Mouse (Mus musculus): Measurements from ENCODE around the gene Ndufa3.
"Not testable (repeated sequence)": the region's sequence is repeated elsewhere in the genome, so short reads cannot be mapped to it uniquely, and the experiment has no call there.

The Ndufa3 gene

DNA sequence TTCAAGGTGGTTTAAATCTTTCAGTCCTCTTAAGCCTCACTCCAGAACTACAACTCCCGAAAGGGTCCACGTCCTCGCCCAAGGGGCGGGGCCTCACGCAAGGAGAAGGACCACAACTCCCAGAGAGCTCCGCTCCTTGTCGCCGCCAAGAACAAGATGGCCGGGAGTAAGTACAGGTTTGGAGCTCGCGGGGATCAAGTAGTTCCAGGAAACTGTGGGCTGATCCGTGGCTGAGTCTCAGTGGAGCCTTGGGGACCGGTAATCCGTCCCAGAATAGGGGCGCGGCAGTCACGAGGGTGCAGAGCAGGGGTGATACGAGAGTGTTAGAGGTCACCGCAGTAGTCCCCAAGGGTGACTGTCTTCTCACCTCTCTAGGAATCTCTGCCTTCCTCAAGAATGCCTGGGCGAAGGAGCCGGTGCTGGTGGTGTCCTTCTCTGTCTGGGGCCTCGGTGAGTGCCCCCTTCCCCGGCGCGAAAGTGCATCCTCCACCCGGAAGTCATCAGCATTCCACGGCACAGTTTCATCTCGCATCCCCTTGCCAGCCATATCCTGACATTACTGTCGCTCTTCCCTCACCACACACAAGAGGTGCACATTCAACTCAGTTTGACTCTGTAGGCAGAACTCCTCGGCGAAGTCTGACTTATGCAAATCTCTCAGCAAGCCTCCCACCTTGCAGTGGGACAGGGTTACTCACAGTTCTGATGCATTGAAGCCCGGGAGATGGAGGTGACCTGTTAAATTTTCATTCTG lies at the start of gene Ndufa3:
Gene Ndufa3 (plus strand): TSS at position 132 of the 754 bp plus-strand sequence.
- DNase-seq (ENCODE audit: extremely low read depth, low read depth, low spot score) = peak; percentile 72

DNA sequence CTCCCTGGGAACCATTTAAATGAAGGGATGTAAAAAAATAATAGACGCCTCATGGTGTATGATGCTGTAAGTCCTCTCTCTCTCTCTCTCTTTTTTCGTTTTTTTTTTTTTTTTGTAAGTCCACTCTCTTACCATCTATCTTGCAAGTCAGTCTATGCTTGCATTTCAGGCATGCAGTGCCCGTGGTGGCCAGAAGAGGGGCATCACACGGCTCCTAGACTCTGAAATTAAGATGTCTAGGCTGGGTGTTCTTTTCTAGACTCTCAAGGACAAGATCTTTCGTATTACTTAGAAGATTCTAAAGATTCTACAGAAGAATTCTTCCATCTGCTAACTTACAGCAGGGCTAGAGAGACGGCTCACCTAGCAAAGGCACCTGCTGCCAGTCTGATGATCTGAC lies 47.4 kb upstream of the Ndufa3 start:
- no peak for DNase-seq (ENCODE audit: extremely low read depth, low read depth, low spot score)

DNA sequence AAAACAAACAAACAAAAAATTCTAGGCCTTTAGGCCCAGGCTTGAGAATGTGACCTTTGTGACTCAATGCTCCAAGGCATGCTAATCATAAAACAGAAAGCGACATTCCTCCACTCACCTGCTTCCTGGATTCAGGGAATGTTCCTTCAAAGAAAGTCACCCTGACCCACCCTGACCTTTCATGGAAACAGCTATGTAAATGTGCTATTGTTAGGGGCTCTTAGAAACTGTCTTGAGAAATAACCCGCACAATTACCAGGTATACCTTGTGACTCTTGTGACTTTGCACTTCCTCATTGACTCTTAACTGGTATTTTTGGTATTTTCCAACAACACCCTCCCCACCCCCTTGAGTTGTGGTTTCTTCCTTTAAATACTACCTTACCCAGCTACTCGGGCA lies 46.6 kb upstream of the Ndufa3 start:
- DNase-seq (ENCODE audit: extremely low read depth, low read depth, low spot score) = not testable (repeated sequence)

DNA sequence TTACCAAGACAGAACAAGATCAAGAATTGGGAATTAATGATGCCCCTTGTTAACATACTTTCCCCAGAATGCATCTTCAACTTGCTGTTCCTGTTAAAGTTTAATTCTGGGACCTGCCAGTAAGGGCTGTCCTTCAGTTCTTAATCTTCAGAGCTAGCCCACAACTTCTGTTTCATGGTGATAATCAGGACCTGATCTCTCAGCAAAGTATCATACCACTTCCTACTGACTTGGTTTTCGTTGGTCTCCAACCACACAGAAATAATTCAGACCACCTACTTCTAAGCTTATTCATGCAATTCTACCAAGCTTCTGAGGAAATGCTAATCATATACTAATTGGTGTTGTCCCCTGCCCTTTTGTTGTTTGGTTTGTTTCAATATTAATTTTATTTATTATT lies 45.3 kb upstream of the Ndufa3 start:
- DNase-seq (ENCODE audit: extremely low read depth, low read depth, low spot score) = no peak

DNA sequence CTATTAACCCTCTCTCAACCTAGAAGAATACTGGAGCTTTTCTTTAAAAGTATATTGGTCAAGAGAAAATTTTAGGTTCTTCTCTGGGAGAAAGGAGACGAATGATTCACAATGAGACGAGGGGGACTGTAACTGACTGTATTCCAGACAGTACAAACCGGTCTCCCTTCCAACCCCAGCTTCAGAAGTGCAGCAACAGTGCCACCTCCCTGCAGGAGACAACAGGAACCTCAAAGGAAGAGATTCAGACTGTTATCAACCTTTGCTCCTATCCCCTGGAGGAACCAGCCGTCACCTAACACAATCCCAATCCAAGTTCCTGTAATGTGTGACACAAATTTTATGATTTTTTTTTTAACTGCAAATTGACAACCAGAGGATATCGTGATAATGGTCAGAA lies 43.0 kb upstream of the Ndufa3 start:
- DNase-seq (ENCODE audit: extremely low read depth, low read depth, low spot score) = no peak

DNA sequence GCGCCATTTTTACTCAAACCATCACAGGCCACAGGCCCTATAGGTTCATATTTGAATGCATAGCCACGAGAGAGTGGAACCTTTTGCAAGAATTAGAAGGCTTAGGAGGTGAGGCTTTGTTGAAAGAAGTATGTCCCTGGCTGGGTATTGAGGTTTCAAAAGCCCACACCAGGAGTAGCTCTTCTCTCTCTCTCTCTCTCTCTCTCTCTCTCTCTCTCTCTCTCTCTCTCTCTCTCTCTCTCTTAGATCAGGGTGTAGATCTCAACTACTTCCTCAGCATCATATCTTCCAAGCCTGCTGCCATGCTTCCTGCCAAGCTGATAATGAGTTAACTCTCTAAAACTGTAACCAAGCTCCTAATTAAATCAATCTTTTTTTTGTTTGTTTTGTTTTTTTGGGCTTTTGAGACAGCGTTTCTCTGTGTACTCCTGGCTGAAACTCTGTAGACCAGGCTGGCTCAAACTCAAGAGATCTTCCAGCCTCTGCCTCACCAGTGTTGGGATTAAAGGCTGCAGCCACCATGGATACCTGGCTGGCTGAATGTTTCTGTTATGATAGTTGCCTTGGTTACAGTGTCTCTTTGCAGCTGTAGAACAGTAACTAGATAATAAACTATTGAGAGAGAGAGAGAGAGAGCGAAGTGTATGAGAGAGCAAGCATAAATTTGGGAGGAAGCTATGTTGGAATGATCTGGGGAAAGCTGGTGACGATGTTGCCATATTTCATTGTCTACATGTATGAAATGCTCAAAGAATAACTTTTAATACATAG lies 40.6 kb upstream of the Ndufa3 start:
- DNase-seq (ENCODE audit: extremely low read depth, low read depth, low spot score) = no peak

DNA sequence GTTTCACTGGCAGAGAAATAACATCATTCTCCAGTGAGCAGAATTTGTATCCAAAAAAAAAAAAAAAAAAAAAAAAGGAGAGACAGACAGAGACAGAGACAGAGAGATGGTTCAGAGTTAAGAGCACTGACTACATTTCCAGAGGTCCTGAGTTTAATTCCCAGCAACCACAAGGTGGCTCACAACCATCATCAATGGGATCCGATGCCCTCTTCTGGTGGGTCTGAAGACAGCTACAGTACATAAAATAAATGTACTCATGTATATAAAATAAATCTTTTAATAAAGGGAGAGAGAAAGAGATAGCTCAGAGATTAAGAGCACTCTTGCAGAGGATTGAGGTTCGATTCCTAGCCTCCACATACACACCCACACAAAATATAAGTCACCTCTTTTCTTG lies 39.0 kb upstream of the Ndufa3 start:
- DNase-seq (ENCODE audit: extremely low read depth, low read depth, low spot score) = no peak

DNA sequence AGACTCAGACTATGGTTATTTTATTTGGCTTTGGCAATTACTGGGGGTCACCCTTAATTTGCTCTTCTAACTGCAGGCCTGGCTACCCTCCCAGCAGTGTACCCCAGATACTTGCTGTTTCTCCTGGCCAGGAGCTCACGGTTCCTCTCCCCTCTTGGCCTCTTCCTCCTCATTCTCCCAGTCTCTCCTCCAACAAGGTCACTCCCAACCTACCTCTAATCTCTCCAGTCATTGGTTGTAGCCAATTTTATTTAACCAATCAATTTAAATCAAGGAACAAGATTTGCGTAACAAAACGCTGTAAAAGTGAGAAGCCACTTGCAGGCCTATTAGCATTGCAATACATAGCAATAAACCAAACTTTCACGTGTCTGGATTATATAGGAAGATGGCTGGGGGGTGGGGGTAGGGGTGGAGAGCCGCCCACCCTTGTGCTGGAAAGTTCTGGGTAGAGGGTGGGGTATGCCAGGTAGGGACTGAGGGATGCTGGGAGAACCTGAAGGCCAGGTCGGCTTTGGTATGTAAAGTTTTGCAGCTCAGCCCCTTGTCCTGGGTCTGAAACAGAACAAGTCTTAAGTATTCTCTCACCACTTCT lies 38.1 kb upstream of the Ndufa3 start:
- DNase-seq (ENCODE audit: extremely low read depth, low read depth, low spot score) = no peak

DNA sequence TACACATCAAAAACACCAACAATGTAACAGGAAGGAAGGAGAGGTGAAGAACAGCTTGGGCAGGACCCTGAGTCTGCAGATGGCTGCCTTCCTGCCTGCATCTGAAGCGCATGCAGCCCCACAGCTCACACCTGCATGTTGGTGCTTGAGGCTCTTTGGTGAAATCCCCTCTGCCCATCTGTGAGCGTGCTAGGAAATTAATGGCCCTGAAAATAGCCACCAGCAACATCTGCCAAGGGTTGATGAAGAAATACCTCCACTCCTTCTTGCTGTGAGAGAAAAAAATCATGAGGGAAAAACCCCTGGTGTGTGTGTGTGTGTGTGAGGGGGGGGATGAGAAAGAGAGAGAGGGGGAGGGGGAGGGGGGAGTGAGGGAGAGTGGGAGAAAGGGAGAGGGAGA lies 37.1 kb upstream of the Ndufa3 start:
- DNase-seq (ENCODE audit: extremely low read depth, low read depth, low spot score) = no peak

DNA sequence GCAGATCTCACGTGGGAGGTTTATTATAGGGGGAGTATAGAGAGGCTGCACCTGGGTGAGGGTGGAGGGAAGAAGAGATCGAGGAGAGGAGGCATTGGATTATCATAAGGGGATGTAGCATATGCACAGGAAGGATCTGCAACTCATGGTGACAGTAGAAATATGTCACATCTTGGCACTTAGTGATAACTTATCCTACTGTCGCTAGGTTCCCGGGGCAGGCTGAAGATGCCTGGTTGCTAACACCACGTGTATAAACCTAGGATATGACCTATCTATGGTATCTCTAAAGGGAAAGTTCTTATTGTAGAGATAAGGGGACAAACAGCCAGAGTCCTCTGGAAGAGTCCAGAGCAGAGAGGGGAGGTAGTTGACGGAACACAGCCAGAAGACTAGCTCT lies 31.4 kb upstream of the Ndufa3 start:
- DNase-seq (ENCODE audit: extremely low read depth, low read depth, low spot score) = no peak

DNA sequence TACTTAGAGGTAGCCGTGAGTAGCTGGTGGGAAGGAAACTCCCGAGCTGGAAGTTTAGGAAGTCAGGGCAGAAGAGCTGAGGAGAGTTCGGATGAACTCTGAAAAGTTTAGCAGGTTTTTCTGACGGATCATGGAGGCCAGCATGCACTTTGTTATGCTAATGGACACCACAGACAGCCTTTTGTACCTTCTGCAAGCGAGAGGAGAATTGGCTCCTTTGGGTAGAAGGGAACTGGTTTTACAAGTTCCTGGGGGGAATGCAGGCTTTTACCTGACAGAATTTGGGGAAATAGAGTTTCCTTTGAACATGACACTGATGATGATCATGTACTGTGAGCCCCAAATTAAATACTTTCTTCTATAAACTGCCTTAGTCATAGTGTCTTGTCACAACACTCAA lies 30.9 kb upstream of the Ndufa3 start:
- no peak for DNase-seq (ENCODE audit: extremely low read depth, low read depth, low spot score)

DNA sequence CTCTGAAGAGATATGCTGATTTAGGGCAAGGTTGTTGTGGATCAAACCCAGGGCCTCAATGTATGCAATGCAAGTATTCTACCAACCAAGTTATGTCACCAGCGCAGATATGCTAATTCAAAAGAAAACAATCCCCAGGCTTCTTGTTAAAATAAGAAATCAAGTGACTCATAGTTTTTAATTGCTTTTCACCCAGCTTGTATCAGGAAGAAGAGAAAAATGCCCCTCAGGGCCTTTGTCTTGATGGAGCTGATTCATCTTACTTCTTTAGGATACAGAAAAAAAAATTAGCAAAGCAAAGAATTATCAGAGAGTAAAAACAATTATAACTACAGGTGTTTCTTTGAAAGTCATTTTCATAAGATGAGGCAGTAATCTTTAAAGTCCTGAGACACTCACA lies 29.9 kb upstream of the Ndufa3 start:
- no peak for DNase-seq (ENCODE audit: extremely low read depth, low read depth, low spot score)

DNA sequence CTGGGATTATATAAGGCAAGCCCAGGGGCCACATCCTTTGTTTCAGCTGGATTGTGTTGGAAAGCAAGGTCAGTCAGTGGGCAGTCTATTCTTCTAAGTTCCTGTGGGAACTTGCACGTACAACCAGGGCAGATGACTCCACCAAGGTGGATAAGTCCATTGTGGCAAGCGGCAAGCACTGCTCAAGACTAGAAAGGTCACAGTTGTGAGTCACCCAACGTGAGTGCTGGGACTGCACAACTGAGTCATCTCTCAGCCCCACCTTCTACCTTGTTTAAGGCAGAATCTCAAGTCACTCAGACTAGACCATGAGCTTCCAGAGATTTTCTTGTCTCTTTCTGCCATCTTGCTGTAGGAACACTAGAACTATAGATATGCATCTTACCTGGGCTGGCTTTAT lies 26.6 kb upstream of the Ndufa3 start:
- no peak for DNase-seq (ENCODE audit: extremely low read depth, low read depth, low spot score)

DNA sequence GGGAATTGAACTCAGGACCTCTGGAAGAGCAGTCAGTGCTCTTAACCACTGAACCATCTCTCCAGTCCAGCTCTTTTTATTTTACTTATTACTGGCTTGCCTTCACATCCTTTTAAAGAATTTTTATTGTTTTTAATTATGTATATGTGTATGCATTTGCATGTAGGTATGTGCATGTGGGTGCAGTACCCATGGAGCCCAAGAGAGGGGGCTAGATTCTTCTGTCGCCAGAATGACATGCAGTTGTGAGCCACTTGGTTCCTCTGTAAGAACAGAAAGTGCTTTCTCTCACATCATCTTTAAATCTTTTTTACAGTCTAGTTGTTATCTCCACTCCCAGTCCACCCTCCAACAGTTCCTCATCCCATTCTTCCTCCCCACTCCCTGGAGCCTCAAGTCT lies 25.6 kb upstream of the Ndufa3 start:
- no peak for DNase-seq (ENCODE audit: extremely low read depth, low read depth, low spot score)

DNA sequence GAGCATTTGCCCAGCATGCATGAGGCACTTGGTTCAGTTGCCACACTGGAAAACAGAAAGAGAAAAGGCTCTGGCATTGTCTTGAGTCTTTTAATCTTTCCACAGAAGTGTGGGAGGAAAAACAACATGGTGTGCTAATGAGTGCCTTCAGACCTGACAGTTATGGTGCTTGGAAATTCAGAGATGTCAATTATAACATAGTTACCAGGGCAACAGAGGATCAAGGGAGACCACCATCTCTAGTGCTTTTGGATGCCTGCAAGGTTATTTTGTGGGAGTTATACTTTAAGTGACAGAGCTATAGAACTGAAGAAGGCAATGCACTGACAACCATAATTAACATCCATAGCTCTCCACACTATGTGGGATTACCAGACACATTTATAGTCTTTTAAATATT lies 23.3 kb upstream of the Ndufa3 start:
- DNase-seq (ENCODE audit: extremely low read depth, low read depth, low spot score) = no peak

DNA sequence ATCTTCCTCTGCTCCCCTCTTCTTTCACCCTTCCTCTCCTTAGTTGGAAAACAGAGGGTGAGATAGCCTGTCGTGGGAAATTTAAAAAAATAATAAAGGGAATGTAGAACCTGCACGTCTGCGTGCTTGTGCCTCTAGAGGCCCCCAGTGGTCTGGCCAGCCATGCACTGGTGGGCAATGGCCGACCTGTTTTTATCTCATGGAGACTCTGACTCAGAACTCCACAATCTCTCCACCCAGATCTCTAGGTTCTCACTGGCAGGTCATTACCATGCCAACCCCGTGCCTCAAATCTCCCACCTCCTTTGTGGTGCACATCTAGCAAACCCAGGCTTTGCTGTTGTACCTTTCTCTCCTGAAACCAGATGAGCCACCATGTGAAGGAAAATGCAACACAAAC lies 22.5 kb upstream of the Ndufa3 start:
- no peak for DNase-seq (ENCODE audit: extremely low read depth, low read depth, low spot score)

DNA sequence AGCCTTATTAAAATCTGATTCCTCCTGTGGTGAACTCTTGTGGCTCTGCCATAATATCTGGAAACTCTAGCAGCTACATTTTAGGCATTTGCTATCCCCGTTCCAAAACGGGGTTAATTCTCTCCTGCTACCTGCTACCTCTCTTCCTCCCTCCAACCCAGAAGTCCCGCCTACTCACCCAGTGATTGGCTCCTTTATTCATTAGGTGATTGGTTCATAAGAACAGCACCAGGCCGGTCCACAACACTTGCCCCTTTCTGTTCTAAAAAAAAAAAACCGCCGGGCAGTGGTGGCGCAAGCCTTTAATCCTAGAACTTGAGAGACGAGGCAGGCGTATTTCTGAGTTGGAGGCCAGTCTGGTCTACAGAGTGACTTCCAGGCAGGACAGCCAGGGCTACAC lies 22.0 kb upstream of the Ndufa3 start:
- no peak for DNase-seq (ENCODE audit: extremely low read depth, low read depth, low spot score)

DNA sequence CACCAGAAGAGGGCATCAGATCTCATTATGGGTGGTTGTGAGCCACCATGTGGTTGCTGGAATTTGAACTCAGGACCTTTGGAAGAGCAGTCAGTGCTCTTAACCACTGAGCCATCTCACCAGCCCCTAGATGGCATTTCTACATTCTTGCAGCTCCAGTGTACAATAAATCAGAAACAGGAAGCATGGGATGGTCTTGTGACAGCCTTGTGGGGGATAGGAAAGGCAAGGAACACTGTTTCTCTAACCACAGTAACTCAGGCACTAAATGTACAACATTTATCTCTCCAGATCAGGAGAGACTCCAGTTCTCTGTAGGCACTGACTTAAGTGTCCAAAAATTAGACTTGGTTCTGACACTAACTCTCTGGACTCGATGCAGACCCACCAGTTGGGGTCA lies 19.4 kb upstream of the Ndufa3 start:
- not testable (repeated sequence) for DNase-seq (ENCODE audit: extremely low read depth, low read depth, low spot score)

DNA sequence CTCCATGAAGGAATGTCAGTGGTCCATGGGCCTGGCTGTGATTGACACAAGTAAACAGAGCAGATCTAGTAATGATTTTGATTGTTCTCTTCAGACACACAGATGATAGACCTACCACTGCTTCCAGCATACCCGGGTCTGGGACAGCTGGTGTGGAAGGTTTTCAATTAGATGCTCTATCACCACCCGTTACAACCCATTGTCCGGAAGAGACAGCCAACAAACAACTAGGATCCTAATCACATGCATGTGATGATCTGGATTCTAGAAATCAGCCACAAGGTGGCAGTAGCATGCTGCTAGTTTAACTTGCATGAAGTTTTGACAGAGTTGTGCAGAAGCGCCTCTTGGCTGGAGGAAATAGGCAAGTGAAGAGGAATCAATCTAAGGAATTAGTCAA lies 16.1 kb upstream of the Ndufa3 start:
- no peak for DNase-seq (ENCODE audit: extremely low read depth, low read depth, low spot score)

DNA sequence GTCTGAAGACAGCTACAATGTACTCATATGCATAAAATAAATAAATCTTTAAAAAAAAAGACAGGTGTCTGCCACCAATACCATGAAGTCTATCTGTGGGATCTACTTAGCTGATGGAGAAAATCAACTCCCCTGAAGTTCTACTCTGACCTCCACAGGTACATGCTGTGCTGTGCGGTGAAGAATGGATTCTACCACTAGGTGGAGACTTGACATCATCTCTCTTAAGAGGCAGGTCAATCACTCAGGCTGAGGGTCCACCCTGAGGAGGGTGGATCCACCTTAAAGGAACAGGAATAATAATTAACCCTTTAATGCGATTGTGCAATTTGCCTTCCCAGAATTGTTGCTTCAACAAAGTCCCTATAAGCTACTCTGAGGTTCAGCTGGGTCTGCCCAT lies 10.4 kb upstream of the Ndufa3 start:
- no peak for DNase-seq (ENCODE audit: extremely low read depth, low read depth, low spot score)

DNA sequence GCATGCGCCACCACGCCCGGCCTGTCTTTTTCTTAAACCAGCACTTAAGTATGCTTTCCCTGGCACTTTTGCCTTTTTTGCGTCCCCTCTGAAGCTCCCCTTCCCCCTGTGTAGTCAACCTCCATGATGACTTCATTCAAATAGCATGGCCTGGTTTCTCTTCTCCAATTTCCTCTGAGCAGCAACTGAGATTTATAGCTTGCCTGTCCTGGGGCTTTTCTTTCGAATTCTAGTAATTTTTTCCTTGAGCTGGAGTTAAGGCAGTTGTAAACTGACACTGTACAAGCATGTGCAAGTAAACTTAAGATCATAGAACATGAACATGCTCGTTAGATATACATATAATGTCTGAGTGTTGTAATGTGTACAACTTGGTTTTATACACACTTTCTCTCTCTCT lies 9.8 kb upstream of the Ndufa3 start:
- DNase-seq (ENCODE audit: extremely low read depth, low read depth, low spot score) = no peak

DNA sequence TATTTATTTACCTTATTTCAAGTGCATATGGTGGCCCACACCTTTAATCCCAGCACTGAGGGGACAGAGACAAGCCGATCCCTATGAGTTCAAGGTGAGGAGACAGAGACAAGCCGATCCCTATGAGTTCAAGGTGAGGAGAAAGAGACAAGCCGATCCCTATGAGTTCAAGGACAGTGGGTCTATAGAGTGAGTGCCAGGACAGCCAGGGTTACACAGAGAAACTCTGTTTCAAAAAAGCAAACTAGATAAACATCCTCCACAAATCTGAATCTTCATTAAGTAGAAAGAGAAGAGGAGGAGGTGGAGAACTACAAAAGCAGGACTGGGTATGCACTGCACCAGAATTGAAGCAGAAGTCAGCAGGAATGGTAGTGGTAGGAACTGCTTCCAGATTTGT lies 8.5 kb upstream of the Ndufa3 start:
- no peak for DNase-seq (ENCODE audit: extremely low read depth, low read depth, low spot score)

Data from fat pad, adult 2 months (tissue).